Mouse (Mus musculus): Measurements from ENCODE around the gene Isg15.

DNA sequence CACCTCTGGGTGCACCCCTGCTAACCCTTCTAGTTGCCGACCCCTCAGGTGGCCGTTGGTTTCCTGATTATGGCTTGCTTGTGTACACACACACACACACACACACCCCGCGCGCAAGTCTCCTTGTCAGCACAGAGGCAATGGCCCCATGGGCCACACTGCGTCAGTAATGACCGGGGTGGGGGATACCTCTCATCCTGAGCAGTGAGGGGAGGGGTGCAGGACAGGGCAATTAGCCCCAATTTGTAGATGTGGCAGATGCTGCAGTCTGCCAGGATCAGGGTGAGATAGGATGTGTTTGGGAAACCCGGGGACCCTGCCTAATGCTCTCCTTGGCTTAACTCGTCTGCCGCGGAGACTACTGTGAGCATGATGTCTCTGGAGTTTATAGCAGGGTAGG, 48.9 kb upstream of the Isg15 start:
- no peak for TF ChIP-seq POLR2A (IDR thresholded peaks at IDR 0.05; ENCODE audit: low read depth, low read length)
- no peak for TF ChIP-seq CTCF (IDR thresholded peaks at IDR 0.05; ENCODE audit: extremely low read depth, insufficient read length, insufficient replicate concordance, low read depth, low read length)
